Mouse (Mus musculus) retina, embryonic 14.5 days (tissue): ENCODE measurements around the gene Mageb5.
"Not testable (repeated sequence)": the region's sequence is repeated elsewhere in the genome, so short reads cannot be mapped to it uniquely, and the experiment has no call there.

Experiments
- DNase-seq: peaks from one replicate; pipeline ENCODE4 v3.0.0-alpha.2; 2015; ENCODE audit warnings: low spot score

Mageb5 gene

DNA sequence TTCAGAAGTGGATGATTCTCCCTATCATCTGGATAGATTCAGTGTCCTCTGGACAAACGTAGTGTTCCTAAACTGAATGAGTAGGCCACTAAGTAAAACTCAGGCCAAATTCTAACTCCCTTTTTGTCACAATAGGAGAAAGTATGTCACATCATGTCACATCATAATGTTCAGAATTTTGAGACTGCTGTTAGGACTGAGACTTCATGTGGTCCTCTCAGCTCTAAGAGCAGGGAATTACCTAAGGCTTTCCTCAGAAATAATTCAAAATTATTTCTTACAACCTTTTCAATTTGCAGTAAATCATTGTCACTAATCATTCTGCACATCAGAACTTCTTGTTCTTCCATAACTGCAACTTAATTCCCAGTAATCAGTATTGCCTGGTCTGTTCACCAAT, at the start of gene Mageb5:
Gene Mageb5 (minus strand): TSS at position 101 of the 400 bp plus-strand sequence.
- DNase-seq: not testable (repeated sequence)

- not testable (repeated sequence) for DNase-seq
Measured at GRCm38 (mm10) chrX:91759591-91760226, 23.1 kb downstream of the Mageb5 start.
